Mouse (Mus musculus): ENCODE data around the gene Gtse1. TPM values are rescaled to one million over a fixed set of nuclear protein-coding genes. Genes with fewer than 3 reads are reported as not detected.
A peak's percentile ranks its signal among the peaks of the same experiment; 100 is the strongest.

Gene Gtse1
- polyA plus RNA-seq, 1 experiment from 2014 or later: 6.4 TPM

DNA sequence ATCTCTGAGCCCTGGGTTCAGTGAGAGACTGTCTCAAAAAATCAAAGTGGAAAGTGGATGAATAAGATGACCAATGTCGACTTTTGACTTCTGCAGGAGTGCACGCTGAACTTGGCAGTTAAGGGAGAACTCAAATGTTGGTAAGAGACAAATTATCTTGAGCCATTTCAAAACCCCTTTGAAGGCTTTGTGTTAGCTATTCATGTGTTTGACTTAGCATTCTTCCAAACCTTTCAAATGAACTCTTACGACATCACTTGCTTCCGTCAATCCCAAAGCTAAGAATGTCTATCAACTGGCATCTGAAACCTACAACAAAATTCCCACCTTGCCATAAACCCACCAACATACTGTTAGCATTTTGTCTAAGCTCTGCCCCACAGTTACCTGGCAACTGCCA is 31.5 kb upstream of the Gtse1 start:
- no peak overlapping the region for H3K9ac ChIP-seq (replicated peaks; ENCODE audit: low read length)
- no peaks in the 10 kb centered on the region for H3K27me3 ChIP-seq (ENCODE audit: control insufficient read depth, insufficient read depth, low read length)
- H3K4me1 ChIP-seq (ENCODE audit: control insufficient read depth, insufficient read depth, low read length): peaks cover 6% of the 10 kb centered on the region; the same call in 1 of the 2 replicates
- DNase-seq: no peak
- H3K36me3 ChIP-seq (ENCODE audit: control insufficient read depth, insufficient read depth, low read length): no peaks in the 10 kb centered on the region
- no peak overlapping the region for H3K27ac ChIP-seq (replicated peaks; ENCODE audit: low read depth, low read length)
- WGBS: 90% methylated on average over 4 of the region's 4 CpGs
- H3K9me3 ChIP-seq (ENCODE audit: control insufficient read depth, low read length): no peaks in the 10 kb centered on the region
- no peak overlapping the region for H3K4me3 ChIP-seq (replicated peaks; ENCODE audit: low read depth, low read length)
- H3K4me2 ChIP-seq (ENCODE audit: low read length): no peak overlapping the region
- ATAC-seq (ENCODE audit: low FRiP score, low TSS enrichment): no peak

DNA sequence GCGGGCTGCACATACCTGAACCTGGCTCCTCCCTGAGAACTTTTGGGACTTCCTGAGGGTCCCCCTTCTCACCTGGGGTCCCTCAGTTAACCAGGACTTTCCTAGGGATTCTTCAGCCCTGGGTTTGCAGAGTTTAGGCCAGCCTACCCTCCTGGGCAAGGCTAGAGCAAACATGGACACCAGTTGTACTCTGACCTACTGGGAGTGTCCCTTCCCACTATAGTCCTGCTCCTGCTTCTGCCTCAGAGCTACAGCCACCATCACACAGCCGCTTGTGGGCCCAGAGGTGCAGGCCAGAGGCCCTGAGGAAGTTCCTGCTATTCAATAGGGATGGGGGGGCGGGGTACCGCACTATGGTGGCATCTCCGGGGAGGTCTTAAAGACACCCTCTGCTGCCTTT is 30.1 kb upstream of the Gtse1 start:
- H3K27ac ChIP-seq (replicated peaks; ENCODE audit: low read depth, low read length): no peak overlapping the region
- no peak overlapping the region for H3K9ac ChIP-seq (replicated peaks; ENCODE audit: low read length)
- H3K36me3 ChIP-seq (ENCODE audit: control insufficient read depth, insufficient read depth, low read length): no peaks in the 10 kb centered on the region
- DNase-seq: no peak
- H3K4me1 ChIP-seq (ENCODE audit: control insufficient read depth, insufficient read depth, low read length): peaks cover 6% of the 10 kb centered on the region; the same call in 1 of the 2 replicates
- no peaks in the 10 kb centered on the region for H3K27me3 ChIP-seq (ENCODE audit: control insufficient read depth, insufficient read depth, low read length)
- no peaks in the 10 kb centered on the region for H3K9me3 ChIP-seq (ENCODE audit: control insufficient read depth, low read length)
- WGBS: 73% methylated on average over 5 of the region's 5 CpGs
- H3K4me2 ChIP-seq (ENCODE audit: low read length): no peak overlapping the region
- ATAC-seq (ENCODE audit: low FRiP score, low TSS enrichment): no peak
- no peak overlapping the region for H3K4me3 ChIP-seq (replicated peaks; ENCODE audit: low read depth, low read length)

DNA sequence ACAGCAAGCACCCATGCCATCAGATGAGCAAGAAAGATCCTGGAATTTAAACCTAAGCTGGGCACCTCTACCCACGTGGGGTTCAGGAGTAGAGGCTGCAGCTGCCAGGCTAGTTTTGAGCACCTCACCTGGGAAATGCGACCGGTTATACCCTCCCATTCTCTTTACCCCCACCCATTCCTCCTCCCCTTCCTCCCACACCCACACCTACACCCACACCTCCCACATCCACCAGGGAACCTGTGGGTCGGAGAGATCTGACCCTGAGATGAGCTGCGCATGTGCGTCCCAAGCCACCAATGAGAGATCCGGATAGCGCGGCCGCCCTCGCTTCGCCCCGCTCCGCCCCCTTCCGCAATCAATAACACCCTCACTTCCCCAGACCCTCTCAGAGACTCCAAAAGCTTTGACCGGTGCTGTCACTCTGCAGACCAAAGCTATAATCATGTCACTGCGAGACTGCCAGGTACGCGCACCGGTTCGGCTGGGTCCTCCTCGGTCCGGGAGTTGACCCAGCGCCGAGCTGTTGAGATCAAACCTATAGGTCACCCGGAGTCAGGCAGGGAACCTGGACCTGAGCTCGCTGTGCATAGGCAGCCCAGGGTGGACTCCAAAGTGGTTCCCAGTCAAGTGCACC is 27.5 kb upstream of the Gtse1 start, which contains the start of gene Ttc38:
Gene Ttc38 (plus strand): TSS at position 353 of the 637 bp plus-strand sequence.
- H3K9me3 ChIP-seq (ENCODE audit: control insufficient read depth, low read length): no peaks in the 10 kb centered on the region

DNA sequence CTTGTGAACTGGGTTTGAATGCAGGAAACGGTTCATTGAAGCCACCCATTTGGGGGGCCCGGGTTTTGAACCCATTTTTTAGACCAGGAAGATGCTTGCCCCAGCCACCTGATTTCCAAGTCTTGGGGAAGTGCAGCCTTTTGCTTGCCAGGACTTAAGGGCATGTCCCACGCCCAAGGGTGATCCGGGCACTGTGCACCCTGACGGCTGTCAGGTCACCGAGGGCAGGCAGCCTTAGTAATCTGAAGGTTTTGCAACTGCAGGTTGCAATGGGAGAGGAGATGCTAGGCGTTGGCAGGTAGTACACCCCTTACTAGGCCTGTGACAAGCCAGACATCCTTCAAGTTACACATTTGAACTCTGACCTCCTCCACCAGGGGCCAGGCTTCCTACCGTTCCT is 26.9 kb upstream of the Gtse1 start:
- H3K9me3 ChIP-seq (ENCODE audit: control insufficient read depth, low read length): no peaks in the 10 kb centered on the region
- DNase-seq: no peak
- WGBS: 55% methylated on average over 8 of the region's 8 CpGs
- peak overlapping the region; percentile 59 for H3K4me3 ChIP-seq (replicated peaks; ENCODE audit: low read depth, low read length)
- no peak for ATAC-seq (ENCODE audit: low FRiP score, low TSS enrichment)
- H3K4me2 ChIP-seq (ENCODE audit: low read length): peak overlapping the region; percentile 83
- peak overlapping the region; percentile 70 for H3K9ac ChIP-seq (replicated peaks; ENCODE audit: low read length)
- H3K4me1 ChIP-seq (ENCODE audit: control insufficient read depth, insufficient read depth, low read length): peaks cover 6% of the 10 kb centered on the region; the same call in 1 of the 2 replicates
- no peak overlapping the region for H3K27ac ChIP-seq (replicated peaks; ENCODE audit: low read depth, low read length)
- H3K27me3 ChIP-seq (ENCODE audit: control insufficient read depth, insufficient read depth, low read length): no peaks in the 10 kb centered on the region
- no peaks in the 10 kb centered on the region for H3K36me3 ChIP-seq (ENCODE audit: control insufficient read depth, insufficient read depth, low read length)

More for the DNA sequence above, 27.5 kb upstream of the Gtse1 start, which contains the start of gene Ttc38:
- Histone ChIP-seq H3K27me3 (ENCODE audit: control insufficient read depth, insufficient read depth, low read length) (no peaks in the 10 kb centered on the region), H3K4me1 (ENCODE audit: control insufficient read depth, insufficient read depth, low read length) (peaks cover 6% of the 10 kb centered on the region; the same call in 1 of the 2 replicates), H3K36me3 (ENCODE audit: control insufficient read depth, insufficient read depth, low read length) (no peaks in the 10 kb centered on the region), H3K9ac (replicated peaks; ENCODE audit: low read length) (peak within 1 kb of the TSS; percentile 70), H3K4me2 (ENCODE audit: low read length) (peak within 1 kb of the TSS; percentile 83), H3K27ac (replicated peaks; ENCODE audit: low read depth, low read length) (no peak within 1 kb of the TSS), H3K4me3 (replicated peaks; ENCODE audit: low read depth, low read length) (peak within 1 kb of the TSS; percentile 59)
- under 1% methylated on average over 27 of the region's 27 CpGs for WGBS
- DNase-seq (peak; percentile 85), ATAC-seq (ENCODE audit: low FRiP score, low TSS enrichment) (peak; percentile 84)

DNA sequence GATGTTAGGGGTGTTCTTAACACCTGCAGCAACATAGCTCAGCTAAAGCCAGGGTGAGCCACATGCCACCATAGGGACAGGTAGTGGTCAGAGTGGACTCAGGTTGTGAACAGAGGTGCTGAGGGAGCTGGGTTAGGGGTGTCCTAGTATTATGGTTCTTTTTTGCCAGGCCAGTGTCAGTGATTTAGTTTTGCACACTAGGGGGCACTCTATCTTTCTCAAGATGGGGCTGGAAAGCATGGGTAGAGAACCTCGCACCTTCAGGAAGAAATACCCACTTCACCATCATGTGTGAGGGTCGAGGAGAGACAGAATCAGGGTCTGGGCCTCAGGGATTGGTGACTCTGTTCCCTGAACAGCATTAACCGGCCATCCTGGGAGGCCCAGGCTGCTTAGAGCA is 24.2 kb upstream of the Gtse1 start:
- H3K27me3 ChIP-seq (ENCODE audit: control insufficient read depth, insufficient read depth, low read length): no peaks in the 10 kb centered on the region
- no peak overlapping the region for H3K27ac ChIP-seq (replicated peaks; ENCODE audit: low read depth, low read length)
- H3K9ac ChIP-seq (replicated peaks; ENCODE audit: low read length): no peak overlapping the region
- H3K9me3 ChIP-seq (ENCODE audit: control insufficient read depth, low read length): no peaks in the 10 kb centered on the region
- no peak for ATAC-seq (ENCODE audit: low FRiP score, low TSS enrichment)
- DNase-seq: no peak
- H3K4me2 ChIP-seq (ENCODE audit: low read length): no peak overlapping the region
- no peaks in the 10 kb centered on the region for H3K36me3 ChIP-seq (ENCODE audit: control insufficient read depth, insufficient read depth, low read length)
- H3K4me1 ChIP-seq (ENCODE audit: control insufficient read depth, insufficient read depth, low read length): peaks cover 6% of the 10 kb centered on the region; the same call in 1 of the 2 replicates
- no peak overlapping the region for H3K4me3 ChIP-seq (replicated peaks; ENCODE audit: low read depth, low read length)
- 62% methylated on average over 3 of the region's 3 CpGs for WGBS

DNA sequence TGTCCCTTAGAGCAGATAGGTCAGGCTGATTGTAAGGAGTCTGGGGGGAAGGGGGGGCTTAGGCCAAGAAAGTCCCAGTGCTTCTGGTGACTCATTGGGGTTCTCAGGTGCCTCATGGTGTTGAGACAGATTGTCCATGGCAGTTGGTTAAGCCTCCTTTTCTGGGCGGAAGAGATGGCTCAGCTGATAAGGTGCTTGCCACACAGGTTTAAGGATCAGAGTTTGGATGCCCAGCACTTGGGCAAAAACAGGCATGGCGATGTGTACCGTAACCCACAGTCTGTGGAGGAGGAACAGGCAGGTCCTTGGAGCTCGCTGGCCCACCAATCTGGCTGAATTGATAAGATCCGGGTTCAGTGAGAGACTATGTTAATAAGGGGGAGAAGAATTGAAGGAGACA is 22.7 kb upstream of the Gtse1 start:
- no peak overlapping the region for H3K9ac ChIP-seq (replicated peaks; ENCODE audit: low read length)
- H3K4me2 ChIP-seq (ENCODE audit: low read length): no peak overlapping the region
- ATAC-seq (ENCODE audit: low FRiP score, low TSS enrichment) (no peak), DNase-seq (no peak)
- no peak overlapping the region for H3K27ac ChIP-seq (replicated peaks; ENCODE audit: low read depth, low read length)
- H3K9me3 ChIP-seq (ENCODE audit: control insufficient read depth, low read length): no peaks in the 10 kb centered on the region
- H3K36me3 ChIP-seq (ENCODE audit: control insufficient read depth, insufficient read depth, low read length): no peaks in the 10 kb centered on the region
- H3K27me3 ChIP-seq (ENCODE audit: control insufficient read depth, insufficient read depth, low read length): no peaks in the 10 kb centered on the region
- H3K4me1 ChIP-seq (ENCODE audit: control insufficient read depth, insufficient read depth, low read length): 0 out of 2 replicates have a peak, but pooled peaks cover 3% of the 10 kb centered on the region
- 90% methylated on average over 5 of the region's 5 CpGs for WGBS
- no peak overlapping the region for H3K4me3 ChIP-seq (replicated peaks; ENCODE audit: low read depth, low read length)

GRCm38 (mm10) chr15:85840983-85841382 is 18.6 kb upstream of the Gtse1 start:
- Histone ChIP-seq H3K4me2 (ENCODE audit: low read length) (no peak overlapping the region), H3K4me1 (ENCODE audit: control insufficient read depth, insufficient read depth, low read length) (no peaks in the 10 kb centered on the region), H3K27ac (replicated peaks; ENCODE audit: low read depth, low read length) (no peak overlapping the region), H3K4me3 (replicated peaks; ENCODE audit: low read depth, low read length) (no peak overlapping the region), H3K9ac (replicated peaks; ENCODE audit: low read length) (no peak overlapping the region), H3K9me3 (ENCODE audit: control insufficient read depth, low read length) (no peaks in the 10 kb centered on the region), H3K36me3 (ENCODE audit: control insufficient read depth, insufficient read depth, low read length) (no peaks in the 10 kb centered on the region), H3K27me3 (ENCODE audit: control insufficient read depth, insufficient read depth, low read length) (no peaks in the 10 kb centered on the region)
- ATAC-seq (ENCODE audit: low FRiP score, low TSS enrichment) (no peak), DNase-seq (peak; percentile 12)
- 24% methylated on average over 6 of the region's 6 CpGs for WGBS

- no peaks in the 10 kb centered on the region for H3K9me3 ChIP-seq (ENCODE audit: control insufficient read depth, low read length)
- no peaks in the 10 kb centered on the region for H3K4me1 ChIP-seq (ENCODE audit: control insufficient read depth, insufficient read depth, low read length)
- no peak overlapping the region for H3K27ac ChIP-seq (replicated peaks; ENCODE audit: low read depth, low read length)
- DNase-seq: no peak
- WGBS: 79% methylated on average over 5 of the region's 5 CpGs
- no peak overlapping the region for H3K4me3 ChIP-seq (replicated peaks; ENCODE audit: low read depth, low read length)
- H3K4me2 ChIP-seq (ENCODE audit: low read length): no peak overlapping the region
- no peak overlapping the region for H3K9ac ChIP-seq (replicated peaks; ENCODE audit: low read length)
- H3K27me3 ChIP-seq (ENCODE audit: control insufficient read depth, insufficient read depth, low read length): no peaks in the 10 kb centered on the region
- ATAC-seq (ENCODE audit: low FRiP score, low TSS enrichment): no peak
- no peaks in the 10 kb centered on the region for H3K36me3 ChIP-seq (ENCODE audit: control insufficient read depth, insufficient read depth, low read length)
Observed at GRCm38 (mm10) chr15:85841796-85842360, 17.7 kb upstream of the Gtse1 start.

- no peak overlapping the region for H3K4me2 ChIP-seq (ENCODE audit: low read length)
Observed at GRCm38 (mm10) chr15:85845071-85845470, 14.5 kb upstream of the Gtse1 start.

More at GRCm38 (mm10) chr15:85845071-85845470, 14.5 kb upstream of the Gtse1 start:
- Histone ChIP-seq H3K9ac (replicated peaks; ENCODE audit: low read length) (no peak overlapping the region), H3K27me3 (ENCODE audit: control insufficient read depth, insufficient read depth, low read length) (no peaks in the 10 kb centered on the region), H3K27ac (replicated peaks; ENCODE audit: low read depth, low read length) (no peak overlapping the region), H3K4me3 (replicated peaks; ENCODE audit: low read depth, low read length) (no peak overlapping the region), H3K9me3 (ENCODE audit: control insufficient read depth, low read length) (no peaks in the 10 kb centered on the region), H3K4me1 (ENCODE audit: control insufficient read depth, insufficient read depth, low read length) (no peaks in the 10 kb centered on the region), H3K36me3 (ENCODE audit: control insufficient read depth, insufficient read depth, low read length) (no peaks in the 10 kb centered on the region)
- no peak for ATAC-seq (ENCODE audit: low FRiP score, low TSS enrichment)
- DNase-seq: no peak
